Mouse (Mus musculus) kidney, embryonic 15.5 days (tissue): ENCODE results near the gene Sim1. TPM values are rescaled to one million over a fixed set of nuclear protein-coding genes. Genes with fewer than 3 reads are reported as not detected.

Source experiments
- ATAC-seq: fragments of 200-750 bp; cut with Nextera tagmentation; replicated peaks from 2 replicates; pipeline ENCODE4 v1.8.0; 2017; ENCODE audit warnings: moderate TSS enrichment; ENCODE audit not compliant: low FRiP score
- H3K27ac ChIP-seq: fragments of 300-500 bp; sonication (generic); 2 replicates; pipeline ENCODE4 v1.5.1; 2015; ENCODE audit warnings: mild to moderate bottlenecking, inconsistent platforms
- H3K27me3 ChIP-seq: fragments of 300-500 bp; sonication (generic); 2 replicates; pipeline ENCODE4 v1.6.1; 2015; ENCODE audit warnings: inconsistent platforms
- H3K36me3 ChIP-seq: fragments of 300-500 bp; sonication (generic); 2 replicates; pipeline ENCODE4 v1.6.1; 2015; ENCODE audit warnings: inconsistent platforms
- H3K4me1 ChIP-seq: fragments of 300-500 bp; sonication (generic); 2 replicates; pipeline ENCODE4 v1.6.1; 2015; ENCODE audit warnings: inconsistent platforms
- H3K4me2 ChIP-seq: fragments of 300-500 bp; sonication (generic); 2 replicates; pipeline ENCODE4 v1.6.1; 2015; ENCODE audit warnings: moderate library complexity, mild to moderate bottlenecking, inconsistent platforms
- H3K4me3 ChIP-seq: fragments of 300-500 bp; sonication (generic); replicated peaks from 2 replicates; pipeline ENCODE4 v1.5.1; 2015; ENCODE audit warnings: mild to moderate bottlenecking, inconsistent platforms
- H3K9ac ChIP-seq: fragments of 300-500 bp; sonication (generic); 2 replicates; pipeline ENCODE4 v1.6.1; 2015; ENCODE audit warnings: mild to moderate bottlenecking, inconsistent platforms
- H3K9me3 ChIP-seq: fragments of 300-500 bp; sonication (generic); replicated peaks from 2 replicates; pipeline ENCODE4 v1.6.1; 2016; ENCODE audit warnings: inconsistent platforms
- WGBS: fragments of 180-500 bp; shearing (Covaris S2); methylation state at CpG from one replicate; pipeline ENCODE4 v1.1.7; 2015; ENCODE audit warnings: mixed read lengths; 5-methylcytosine and 5-hydroxymethylcytosine counted together
- polyA plus RNA-seq: library from polyadenylated mRNA; unstranded; fragments of >200 nt; fragmentation: Nextera tagmentation; extraction: Ambion mirVana; gene quantifications from 2 replicates; pipeline ENCODE4 v1.2.1, GENCODE M21; 2015

Gene Sim1
- polyA plus RNA-seq, 1 experiment from 2014 or later = 10.7 TPM

DNA sequence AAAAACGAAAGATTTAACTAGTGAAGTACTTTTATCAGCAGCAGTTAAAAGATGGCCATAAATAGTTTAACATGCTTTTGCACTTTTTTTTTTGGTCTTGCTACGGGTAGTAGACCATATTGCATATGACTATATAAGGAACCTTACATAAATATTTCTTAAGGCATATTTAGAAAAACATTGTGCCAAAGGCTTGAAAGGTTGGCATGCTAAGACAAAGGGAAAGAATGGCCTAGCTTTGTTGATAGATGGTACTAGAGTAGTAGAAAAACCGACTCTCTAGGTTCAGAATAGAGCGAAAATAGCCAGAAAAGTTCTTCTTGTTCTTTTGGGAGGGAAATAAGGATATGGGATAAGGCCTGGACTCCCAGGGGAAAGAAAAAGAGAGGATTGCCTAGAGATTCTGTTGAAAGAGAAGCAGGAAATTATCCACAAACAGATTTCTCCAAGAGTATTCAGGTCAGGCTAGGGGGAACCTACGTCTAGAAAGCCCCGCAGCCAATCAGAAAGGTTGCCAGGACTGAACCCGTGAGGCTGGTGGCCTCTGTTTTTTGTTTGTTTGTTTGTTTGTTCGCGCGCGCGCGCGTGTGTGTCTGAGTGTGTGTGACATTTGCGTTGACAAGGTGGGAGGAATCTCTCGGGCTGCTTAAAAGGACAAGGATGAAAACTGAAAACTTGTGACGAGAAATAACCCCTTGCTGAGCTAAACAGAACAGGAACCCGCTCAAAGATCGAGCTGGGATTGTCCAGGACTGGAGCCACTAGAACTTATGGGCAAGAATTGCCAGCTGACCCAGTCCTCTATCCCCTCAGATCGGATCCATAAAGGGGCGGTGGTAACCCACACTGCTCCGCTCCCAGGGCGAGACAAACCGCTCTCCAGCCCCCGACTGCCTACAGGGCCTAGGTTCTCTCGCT, 9.6 kb downstream of the Sim1 start:
- Histone ChIP-seq H3K4me1 (peaks cover 21% of the 10 kb centered on the region), H3K9ac (peak overlapping the region; percentile 12; the same call in 1 of the 2 replicates), H3K27ac (no peak overlapping the region), H3K36me3 (no peaks in the 10 kb centered on the region), H3K4me3 (peak overlapping the region; percentile 27), H3K4me2 (peak overlapping the region; percentile 54), H3K27me3 (peaks cover 90% of the 10 kb centered on the region), H3K9me3 (no peaks in the 10 kb centered on the region)
- 4% methylated on average over 26 of the region's 26 CpGs for WGBS
- no peak for ATAC-seq

DNA sequence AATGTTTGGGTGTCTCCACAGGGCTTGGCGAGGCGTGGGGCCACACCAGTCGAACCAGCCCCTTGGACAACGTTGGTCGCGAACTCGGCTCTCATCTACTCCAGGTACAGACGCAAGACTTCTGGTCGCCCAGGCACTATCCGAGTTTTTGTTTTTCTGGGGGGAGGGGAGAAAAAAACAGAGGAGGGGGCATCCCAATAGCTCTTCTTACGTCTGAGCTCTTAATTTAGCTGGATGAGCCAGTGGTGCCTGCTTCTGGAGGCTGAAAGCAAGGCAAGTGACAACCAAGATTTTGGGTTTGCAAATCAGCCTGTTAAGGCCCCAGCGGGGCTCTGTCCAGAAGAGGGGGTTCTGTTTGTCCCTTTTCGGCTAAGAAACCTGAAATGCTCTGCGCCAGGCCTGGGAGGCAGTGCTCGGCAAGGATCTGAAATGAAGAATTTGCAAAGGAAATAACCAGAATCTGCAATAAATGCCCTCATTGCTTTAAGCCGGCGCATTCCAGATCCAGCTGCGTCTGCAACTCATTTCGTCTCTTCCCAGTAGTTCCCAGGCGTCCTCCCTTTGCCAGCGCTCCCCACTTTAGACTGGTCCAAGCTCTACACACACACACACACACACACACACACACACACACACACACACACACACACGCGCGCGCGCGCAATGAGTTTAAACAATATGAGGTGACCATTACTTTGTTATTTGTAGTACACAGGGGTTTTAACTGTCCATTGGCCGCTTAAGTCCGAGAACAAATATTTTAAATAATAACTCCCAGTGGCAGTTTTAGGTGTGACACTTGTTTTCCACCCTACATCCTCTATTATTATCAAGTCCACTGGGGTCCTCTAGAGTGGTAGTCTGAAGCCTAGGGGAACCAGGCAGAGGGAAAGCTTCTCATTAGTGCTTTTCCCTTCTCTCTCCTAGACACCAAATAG, 10.5 kb downstream of the Sim1 start:
- Histone ChIP-seq H3K9ac (peak overlapping the region; percentile 12; the same call in 1 of the 2 replicates), H3K27ac (no peak overlapping the region), H3K9me3 (no peaks in the 10 kb centered on the region), H3K4me2 (peak overlapping the region; percentile 54), H3K4me1 (peaks cover 21% of the 10 kb centered on the region), H3K36me3 (no peaks in the 10 kb centered on the region), H3K27me3 (peaks cover 97% of the 10 kb centered on the region), H3K4me3 (peak overlapping the region; percentile 27)
- no peak for ATAC-seq
- 10% methylated on average over 29 of the region's 29 CpGs for WGBS

DNA sequence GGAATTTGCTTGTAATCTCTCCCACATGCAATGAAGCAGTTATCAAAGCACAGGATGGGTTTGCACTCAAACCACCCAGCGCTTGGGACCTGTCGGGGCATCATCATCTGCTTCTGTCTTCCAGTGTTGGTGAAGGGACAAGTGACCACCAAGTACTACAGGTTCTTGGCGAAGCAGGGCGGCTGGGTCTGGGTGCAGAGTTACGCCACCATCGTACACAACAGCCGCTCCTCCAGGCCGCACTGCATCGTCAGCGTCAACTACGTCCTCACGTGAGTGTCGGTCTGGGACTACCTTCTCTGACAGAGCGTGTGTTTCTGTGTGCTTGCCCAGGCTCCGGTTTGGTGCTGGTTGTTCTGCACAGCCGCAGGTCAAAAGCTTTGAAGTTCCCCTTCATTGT, 15.8 kb downstream of the Sim1 start:
- peak; percentile 62; the same call in 1 of the 2 replicates for ATAC-seq
- peaks cover 3% of the 10 kb centered on the region; the same call in 1 of the 2 replicates for H3K36me3 ChIP-seq
- 9% methylated on average over 16 of the region's 16 CpGs for WGBS

GRCm38 (mm10) chr10:50910861-50911410, 16.4 kb downstream of the Sim1 start:
- ATAC-seq = peak; percentile 82

More for the DNA sequence above, 15.8 kb downstream of the Sim1 start:
- H3K9me3 ChIP-seq = no peaks in the 10 kb centered on the region
- no peak overlapping the region for H3K27ac ChIP-seq
- H3K4me3 ChIP-seq = peak overlapping the region; percentile 21; the same call in 1 of the 2 replicates
- H3K4me2 ChIP-seq = peak overlapping the region; percentile 45
- H3K4me1 ChIP-seq = peaks cover 9% of the 10 kb centered on the region; the same call in 1 of the 2 replicates
- H3K27me3 ChIP-seq = peaks cover 76% of the 10 kb centered on the region
- no peak overlapping the region for H3K9ac ChIP-seq

DNA sequence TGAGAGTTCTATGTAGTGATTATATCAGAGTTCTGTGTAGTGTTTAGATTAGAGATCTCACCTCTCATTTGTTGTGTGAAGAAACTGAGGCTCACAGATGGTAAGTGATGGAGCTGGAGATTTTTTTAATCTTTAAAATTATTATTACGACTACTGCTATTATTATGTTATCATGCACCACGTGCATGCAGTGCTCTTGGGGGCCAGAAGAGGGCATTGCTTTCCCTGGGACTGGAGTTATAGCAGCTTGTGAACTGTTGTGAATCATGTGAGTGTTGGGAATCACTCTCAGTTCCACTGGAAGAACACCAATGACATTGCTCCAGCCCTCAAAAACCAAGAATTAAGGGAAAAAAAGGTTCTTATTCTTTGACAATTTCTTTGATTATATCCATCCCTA, 21.1 kb downstream of the Sim1 start:
- WGBS = 47% methylated on average over 2 of the region's 2 CpGs
- no peak for ATAC-seq

More at GRCm38 (mm10) chr10:50910861-50911410, 16.4 kb downstream of the Sim1 start:
- Histone ChIP-seq H3K4me1 (peaks cover 9% of the 10 kb centered on the region; the same call in 1 of the 2 replicates), H3K9ac (no peak overlapping the region), H3K9me3 (no peaks in the 10 kb centered on the region), H3K4me3 (peak overlapping the region; percentile 21), H3K27me3 (peaks cover 71% of the 10 kb centered on the region), H3K4me2 (peak overlapping the region; percentile 45), H3K27ac (no peak overlapping the region), H3K36me3 (peaks cover 7% of the 10 kb centered on the region; the same call in 1 of the 2 replicates)
- 10% methylated on average over 12 of the region's 12 CpGs for WGBS

DNA sequence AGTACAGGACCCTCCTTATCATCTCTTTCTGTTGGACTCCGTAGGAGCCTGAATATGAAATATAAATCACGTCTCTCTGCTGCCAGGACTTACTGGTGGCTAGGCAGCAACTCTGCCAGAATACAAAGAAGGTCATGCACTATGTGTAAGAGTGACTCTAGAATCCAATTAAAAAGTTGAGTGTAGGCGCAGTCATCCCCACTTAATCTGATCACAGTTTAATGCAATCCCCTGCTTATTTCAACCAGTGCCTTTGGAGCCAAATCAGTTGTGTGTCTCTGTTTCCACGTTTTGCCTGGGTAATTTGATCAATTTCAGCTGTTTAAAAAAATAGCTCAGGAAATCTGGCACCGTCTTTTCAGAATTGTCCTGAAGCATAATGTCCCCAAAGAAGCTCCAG, 34.7 kb downstream of the Sim1 start:
- ATAC-seq = no peak
- Histone ChIP-seq H3K4me1 (no peaks in the 10 kb centered on the region), H3K4me2 (no peak overlapping the region), H3K27ac (no peak overlapping the region), H3K9ac (no peak overlapping the region), H3K36me3 (0 out of 2 replicates have a peak, but pooled peaks cover 4% of the 10 kb centered on the region), H3K9me3 (no peaks in the 10 kb centered on the region), H3K4me3 (no peak overlapping the region), H3K27me3 (no peaks in the 10 kb centered on the region)
- 62% methylated on average over 5 of the region's 5 CpGs for WGBS

More for the DNA sequence above, 21.1 kb downstream of the Sim1 start:
- Histone ChIP-seq H3K9ac (no peak overlapping the region), H3K36me3 (peaks cover 7% of the 10 kb centered on the region; the same call in 1 of the 2 replicates), H3K4me3 (no peak overlapping the region), H3K27ac (no peak overlapping the region), H3K27me3 (peaks cover 24% of the 10 kb centered on the region), H3K4me2 (no peak overlapping the region), H3K9me3 (no peaks in the 10 kb centered on the region), H3K4me1 (peaks cover 3% of the 10 kb centered on the region; the same call in 1 of the 2 replicates)

- H3K9me3 ChIP-seq = no peaks in the 10 kb centered on the region
- no peak overlapping the region for H3K4me2 ChIP-seq
- no peak overlapping the region for H3K27ac ChIP-seq
- no peaks in the 10 kb centered on the region for H3K4me1 ChIP-seq
- no peak overlapping the region for H3K9ac ChIP-seq
- 0 out of 2 replicates have a peak, but pooled peaks cover 4% of the 10 kb centered on the region for H3K36me3 ChIP-seq
- H3K4me3 ChIP-seq = no peak overlapping the region
- no peaks in the 10 kb centered on the region for H3K27me3 ChIP-seq
- ATAC-seq = no peak
Measured at GRCm38 (mm10) chr10:50935673-50936072, 41.1 kb downstream of the Sim1 start.

DNA sequence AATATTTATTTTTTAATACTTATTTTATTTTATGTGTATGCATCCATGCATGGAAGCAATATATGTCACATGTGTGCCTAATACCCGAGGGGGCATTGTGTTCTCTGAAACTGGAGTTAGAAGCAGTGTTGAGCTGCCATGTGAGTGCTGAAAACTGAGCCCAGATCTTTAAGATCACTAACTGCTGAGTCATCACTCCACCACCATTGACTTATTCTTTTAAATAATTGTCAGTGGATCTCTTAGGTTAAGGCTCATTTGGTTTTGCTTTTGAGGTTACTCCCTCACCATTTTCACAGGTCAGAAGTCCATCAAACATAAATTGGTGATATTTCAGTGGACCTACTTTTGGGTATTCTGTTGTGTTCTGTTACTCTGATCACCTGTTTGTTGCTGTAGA, 79.1 kb downstream of the Sim1 start:
- H3K9ac ChIP-seq = no peak overlapping the region
- H3K4me3 ChIP-seq = no peak overlapping the region
- ATAC-seq = no peak
- no peaks in the 10 kb centered on the region for H3K9me3 ChIP-seq
- no peaks in the 10 kb centered on the region for H3K4me1 ChIP-seq
- H3K27me3 ChIP-seq = no peaks in the 10 kb centered on the region
- no peak overlapping the region for H3K27ac ChIP-seq
- H3K36me3 ChIP-seq = no peaks in the 10 kb centered on the region
- no peak overlapping the region for H3K4me2 ChIP-seq
- WGBS = 61% methylated on average over 1 of the region's 1 CpGs

- no peak for ATAC-seq
- Histone ChIP-seq H3K4me3 (no peak overlapping the region), H3K27me3 (no peaks in the 10 kb centered on the region), H3K9me3 (no peaks in the 10 kb centered on the region), H3K4me2 (no peak overlapping the region), H3K36me3 (0 out of 2 replicates have a peak, but pooled peaks cover 5% of the 10 kb centered on the region), H3K4me1 (no peaks in the 10 kb centered on the region), H3K9ac (no peak overlapping the region), H3K27ac (no peak overlapping the region)
- 83% methylated on average over 3 of the region's 3 CpGs for WGBS
Measured at GRCm38 (mm10) chr10:50981849-50982248, 87.3 kb downstream of the Sim1 start.

DNA sequence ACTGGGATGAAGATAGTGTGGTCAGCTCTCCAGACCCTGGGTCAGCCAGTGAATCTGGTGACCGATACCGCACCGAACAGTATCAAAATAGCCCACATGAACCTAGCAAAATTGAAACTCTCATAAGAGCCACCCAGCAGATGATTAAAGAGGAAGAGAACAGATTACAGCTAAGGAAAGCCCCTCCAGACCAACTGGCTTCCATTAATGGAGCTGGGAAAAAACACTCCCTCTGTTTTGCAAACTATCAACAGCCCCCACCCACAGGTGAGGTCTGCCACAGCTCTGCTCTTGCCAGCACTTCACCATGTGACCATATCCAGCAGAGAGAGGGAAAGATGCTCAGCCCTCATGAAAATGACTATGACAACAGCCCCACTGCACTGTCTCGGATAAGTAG, 89.1 kb downstream of the Sim1 start:
- Histone ChIP-seq H3K27ac (no peak overlapping the region), H3K36me3 (0 out of 2 replicates have a peak, but pooled peaks cover 5% of the 10 kb centered on the region), H3K9me3 (no peaks in the 10 kb centered on the region), H3K4me2 (no peak overlapping the region), H3K9ac (no peak overlapping the region), H3K4me1 (no peaks in the 10 kb centered on the region), H3K4me3 (no peak overlapping the region), H3K27me3 (no peaks in the 10 kb centered on the region)
- 94% methylated on average over 4 of the region's 4 CpGs for WGBS
- no peak for ATAC-seq

DNA sequence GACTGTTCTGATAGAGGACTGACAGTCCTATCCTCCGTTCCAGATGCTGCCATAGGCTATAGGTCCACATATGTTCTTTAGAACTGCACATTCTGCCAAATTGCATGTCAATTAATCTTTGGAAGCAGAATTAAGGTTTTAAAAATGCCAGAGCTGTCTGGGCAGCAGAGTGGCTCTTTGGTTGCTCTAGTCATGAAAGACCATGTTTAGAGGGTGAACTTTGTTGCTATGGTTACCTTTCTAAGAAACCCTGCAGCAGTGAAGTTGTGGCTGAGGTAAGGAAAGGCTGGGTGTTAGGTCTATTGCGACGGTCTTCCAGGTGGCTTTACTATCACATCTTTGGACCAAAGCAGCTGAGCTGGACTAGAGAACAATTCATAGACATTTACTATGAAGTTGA, 113.2 kb downstream of the Sim1 start:
- no peak overlapping the region for H3K4me3 ChIP-seq
- ATAC-seq = no peak
- WGBS = 69% methylated on average over 3 of the region's 3 CpGs

More for the DNA sequence above, 113.2 kb downstream of the Sim1 start:
- H3K4me1 ChIP-seq = no peaks in the 10 kb centered on the region
- no peak overlapping the region for H3K9ac ChIP-seq
- no peaks in the 10 kb centered on the region for H3K9me3 ChIP-seq
- no peaks in the 10 kb centered on the region for H3K27me3 ChIP-seq
- no peak overlapping the region for H3K4me2 ChIP-seq
- H3K27ac ChIP-seq = no peak overlapping the region
- no peaks in the 10 kb centered on the region for H3K36me3 ChIP-seq
